Mouse (Mus musculus): ENCODE data around the gene Ndufb11. TPM values are rescaled to one million over a fixed set of nuclear protein-coding genes. Genes with fewer than 3 reads are reported as not detected.

The Ndufb11 gene
- total and polyA plus RNA-seq, 3 experiments = 161 to 176 (median 165) TPM

GRCm38 (mm10) chrX:20644780-20645179 is 27.4 kb upstream of the Ndufb11 start:
- Histone ChIP-seq H3K4me3 (replicated peaks in 1 of 3; ENCODE audit: low read depth in 2 of 3, low read length in 2 of 3, poor library complexity in 1 of 3) (no peak overlapping the region), H3K9me3 (replicated peaks; ENCODE audit: low read length) (no peaks in the 10 kb centered on the region), H3K9ac (ENCODE audit: insufficient read depth, low read depth) (no peak overlapping the region), H3K79me2 (replicated peaks; ENCODE audit: control insufficient read depth, extremely low read depth, insufficient read depth, poor library complexity, severe bottlenecking) (no peaks in the 10 kb centered on the region), H3K4me1 (ENCODE audit: control insufficient read depth in 1 of 2, insufficient read depth in 2 of 2) (no peaks in the 10 kb centered on the region), H3K27ac (ENCODE audit: insufficient read depth, low read depth) (no peak overlapping the region), H3K36me3 (replicated peaks in 1 of 2; ENCODE audit: control insufficient read depth in 1 of 2, insufficient read depth in 1 of 2, low read length in 1 of 2) (peaks cover 85 to 94% of the 10 kb centered on the region in 2 experiments), H3K27me3 (replicated peaks) (no peaks in the 10 kb centered on the region), H3K4me2 (ENCODE audit: insufficient read depth, low read depth, poor library complexity, severe bottlenecking) (no peak overlapping the region)
- TF ChIP-seq JUND (conservative IDR thresholded peaks at IDR 0.05; ENCODE audit: low read depth, low read length) = no peak
- TF ChIP-seq NELFE (IDR thresholded peaks at IDR 0.05; ENCODE audit: low read depth, low read length) = no peak
- no peak for TF ChIP-seq TCF12 (IDR thresholded peaks at IDR 0.05; ENCODE audit: low read depth, low read length)
- TF ChIP-seq UBTF (IDR thresholded peaks at IDR 0.05; ENCODE audit: low read depth, low read length) = no peak
- TF ChIP-seq TBP (conservative IDR thresholded peaks at IDR 0.05; ENCODE audit: low read depth, low read length) = no peak
- TF ChIP-seq RCOR1 (conservative IDR thresholded peaks at IDR 0.05; ENCODE audit: low read depth, low read length) = no peak
- no peak for TF ChIP-seq SMC3 (IDR thresholded peaks at IDR 0.05; ENCODE audit: low read depth, low read length)
- TF ChIP-seq ZNF384 (IDR thresholded peaks at IDR 0.05; ENCODE audit: low read depth, low read length) = no peak
- DNase-seq (ENCODE audit: extremely low read depth) = no peak
- in situ Hi-C loops (cut with MboI; ENCODE audit: low pct_ligation_motif_present, low pct_unique_long_range_greater_than_20kb, low sequenced_read_pairs) = no loop called here
- dilution Hi-C loops (cut with MboI; ENCODE audit: extremely low pct_ligation_motif_present, extremely low pct_unique_long_range_greater_than_20kb, low sequenced_read_pairs) = no loop called here

- H3K79me2 ChIP-seq (replicated peaks; ENCODE audit: control insufficient read depth, extremely low read depth, insufficient read depth, poor library complexity, severe bottlenecking) = peaks cover 7% of the 10 kb centered on the region; the same call in 1 of the 2 replicates
- no peaks in the 10 kb centered on the region for H3K4me1 ChIP-seq (ENCODE audit: control insufficient read depth in 1 of 2, insufficient read depth in 2 of 2)
- H3K27ac ChIP-seq (ENCODE audit: insufficient read depth, low read depth) = no peak overlapping the region
- H3K4me3 ChIP-seq (replicated peaks in 1 of 3; ENCODE audit: low read depth in 2 of 3, low read length in 2 of 3, poor library complexity in 1 of 3) = no peak overlapping the region
- no peak overlapping the region for H3K4me2 ChIP-seq (ENCODE audit: insufficient read depth, low read depth, poor library complexity, severe bottlenecking)
- peaks cover 71 to 87% of the 10 kb centered on the region in 2 experiments for H3K36me3 ChIP-seq (replicated peaks in 1 of 2; ENCODE audit: control insufficient read depth in 1 of 2, insufficient read depth in 1 of 2, low read length in 1 of 2)
- TF ChIP-seq MYC (IDR thresholded peaks at IDR 0.05; ENCODE audit: low read depth, low read length) = no peak
- no peak for TF ChIP-seq ZC3H11A (IDR thresholded peaks at IDR 0.05; ENCODE audit: low read depth, low read length)
- TF ChIP-seq GABPA (IDR thresholded peaks at IDR 0.05; ENCODE audit: insufficient replicate concordance, low read depth, low read length) = no peak
- TF ChIP-seq RCOR1 (conservative IDR thresholded peaks at IDR 0.05; ENCODE audit: low read depth, low read length) = no peak
- no peak for TF ChIP-seq IRF4 (IDR thresholded peaks at IDR 0.05; ENCODE audit: low read depth, low read length)
- no peak for TF ChIP-seq HCFC1 (IDR thresholded peaks at IDR 0.05; ENCODE audit: low read depth, low read length)
- TF ChIP-seq NRF1 (IDR thresholded peaks at IDR 0.05; ENCODE audit: low read depth, low read length) = no peak
- TF ChIP-seq BHLHE40 (IDR thresholded peaks at IDR 0.05; ENCODE audit: low read depth, low read length) = no peak
- no peak for TF ChIP-seq ZKSCAN1 (IDR thresholded peaks at IDR 0.05; ENCODE audit: borderline replicate concordance, low read depth, low read length)
- no peak for DNase-seq (ENCODE audit: extremely low read depth)
- no peaks in the 10 kb centered on the region for H3K27me3 ChIP-seq (replicated peaks)
- no peaks in the 10 kb centered on the region for H3K9me3 ChIP-seq (replicated peaks; ENCODE audit: low read length)
- dilution Hi-C loops (cut with MboI; ENCODE audit: extremely low pct_ligation_motif_present, extremely low pct_unique_long_range_greater_than_20kb, low sequenced_read_pairs) = no loop called here
- in situ Hi-C loops (cut with MboI; ENCODE audit: low pct_ligation_motif_present, low pct_unique_long_range_greater_than_20kb, low sequenced_read_pairs) = no loop called here
- H3K9ac ChIP-seq (ENCODE audit: insufficient read depth, low read depth) = no peak overlapping the region
Observed at GRCm38 (mm10) chrX:20638141-20638540, 20.7 kb upstream of the Ndufb11 start.

Data from CH12.LX (cell line).